Mouse (Mus musculus) midbrain, postnatal 0 days (tissue): ENCODE measurements around the gene Pnn. TPM values are rescaled to one million over a fixed set of nuclear protein-coding genes. Genes with fewer than 3 reads are reported as not detected.
A peak's percentile ranks its signal among the peaks of the same experiment; 100 is the strongest.

Source experiments
- ATAC-seq: fragments of 200-750 bp; cut with Nextera tagmentation; 2 replicates; pipeline ENCODE4 v1.8.0; 2017; ENCODE audit warnings: moderate number of reproducible peaks, mild to moderate bottlenecking, moderate TSS enrichment, moderate library complexity; ENCODE audit not compliant: low FRiP score
- DNase-seq: peaks from one replicate; pipeline ENCODE4 v3.0.0-alpha.2; 2015; ENCODE audit warnings: low spot score
- H3K27ac ChIP-seq: fragments of 300-500 bp; sonication (generic); 2 replicates; pipeline ENCODE4 v1.5.1; 2014; ENCODE audit warnings: low read depth, mild to moderate bottlenecking, low read length, mixed read lengths
- H3K27me3 ChIP-seq: fragments of 300-500 bp; sonication (generic); 2 replicates; pipeline ENCODE4 v1.6.1; 2014; ENCODE audit warnings: low read length, control low read depth, mixed read lengths; ENCODE audit not compliant: insufficient read depth
- H3K36me3 ChIP-seq: fragments of 300-500 bp; sonication (generic); 2 replicates; pipeline ENCODE4 v1.6.1; 2014; ENCODE audit warnings: low read length, control low read depth, mixed read lengths; ENCODE audit not compliant: insufficient read depth
- H3K4me1 ChIP-seq: fragments of 300-500 bp; sonication (generic); 2 replicates; pipeline ENCODE4 v1.6.1; 2014; ENCODE audit warnings: mild to moderate bottlenecking, control low read depth, antibody characterized with exemption, low read length, mixed read lengths; ENCODE audit not compliant: insufficient read depth
- H3K4me2 ChIP-seq: fragments of 300-500 bp; sonication (generic); 2 replicates; pipeline ENCODE4 v1.6.1; 2014; ENCODE audit warnings: low read depth, mild to moderate bottlenecking, low read length, mixed read lengths; ENCODE audit not compliant: poor library complexity, severe bottlenecking
- H3K4me3 ChIP-seq: fragments of 300-500 bp; sonication (generic); 2 replicates; pipeline ENCODE4 v1.5.1; 2014; ENCODE audit warnings: low read depth, mild to moderate bottlenecking, low read length, moderate library complexity
- H3K9ac ChIP-seq: fragments of 300-500 bp; sonication (generic); replicated peaks from 2 replicates; pipeline ENCODE4 v1.6.1; 2014; ENCODE audit warnings: mild to moderate bottlenecking, low read length, moderate library complexity, mixed read lengths; ENCODE audit not compliant: poor library complexity, severe bottlenecking
- H3K9me3 ChIP-seq: fragments of 300-500 bp; sonication (generic); 2 replicates; pipeline ENCODE4 v1.6.1; 2016; ENCODE audit warnings: low read length, control low read depth
- CTCF ChIP-seq: IDR thresholded peaks from 2 replicates; pipeline ENCODE4 v1.5.1; 2016; ENCODE audit warnings: antibody characterized with exemption, mild to moderate bottlenecking
- WGBS: fragments of 180-500 bp; shearing (Covaris S2); extraction: QIAGEN DNeasy Blood & Tissue Kit; methylation state at CpG from one replicate; pipeline ENCODE4 v1.1.7; 2014; 5-methylcytosine and 5-hydroxymethylcytosine counted together
- polyA plus RNA-seq: library from polyadenylated mRNA; unstranded; fragments of >200 nt; fragmentation: Nextera tagmentation; extraction: Ambion mirVana; gene quantifications from 2 replicates; pipeline ENCODE4 v1.2.1, GENCODE M21; 2015
- total RNA-seq: library from RNA; depleted of rRNA; stranded (reverse); fragments of >200 nt; gene quantifications from 2 replicates; pipeline ENCODE4 v1.2.3, GENCODE M21; 2014

Pnn gene
- total and polyA plus RNA-seq, 2 experiments from 2014 or later = 15.2 to 86.1 TPM

DNA sequence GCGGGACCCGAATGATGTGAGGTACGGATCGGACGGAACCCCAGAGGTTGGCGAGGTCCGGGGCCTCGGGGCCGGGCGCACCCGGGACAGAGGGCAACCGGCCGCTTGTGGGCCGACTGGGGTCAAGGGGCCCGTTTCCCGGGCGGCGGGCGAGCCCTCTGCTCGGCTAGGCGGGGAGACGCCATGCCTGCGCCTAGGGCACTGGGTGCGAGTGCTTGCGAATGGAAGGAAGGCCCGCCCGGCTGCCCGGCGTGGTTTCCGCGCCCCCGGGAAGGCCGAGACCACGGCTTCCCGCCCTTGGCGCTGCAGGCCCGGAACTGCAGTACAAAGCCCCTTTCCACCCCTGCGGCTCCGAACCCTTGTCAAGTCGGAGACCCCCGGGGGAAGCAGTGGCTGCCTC, 411 bp downstream of the Pnn start:
- no peak for TF ChIP-seq CTCF
- DNase-seq (no peak), ATAC-seq (peak; percentile 53)
- H3K4me2 ChIP-seq = peak overlapping the region; percentile 73
- peak overlapping the region; percentile 65 for H3K4me3 ChIP-seq
- peak overlapping the region; percentile 82 for H3K9ac ChIP-seq
- H3K9me3 ChIP-seq = no peaks in the 10 kb centered on the region
- H3K27ac ChIP-seq = peak overlapping the region; percentile 81
- WGBS = 0% methylated on average over 40 of the region's 41 CpGs
- H3K4me1 ChIP-seq = 0 out of 2 replicates have a peak, but pooled peaks cover 3% of the 10 kb centered on the region
- no peaks in the 10 kb centered on the region for H3K27me3 ChIP-seq
- peaks cover 26% of the 10 kb centered on the region for H3K36me3 ChIP-seq

DNA sequence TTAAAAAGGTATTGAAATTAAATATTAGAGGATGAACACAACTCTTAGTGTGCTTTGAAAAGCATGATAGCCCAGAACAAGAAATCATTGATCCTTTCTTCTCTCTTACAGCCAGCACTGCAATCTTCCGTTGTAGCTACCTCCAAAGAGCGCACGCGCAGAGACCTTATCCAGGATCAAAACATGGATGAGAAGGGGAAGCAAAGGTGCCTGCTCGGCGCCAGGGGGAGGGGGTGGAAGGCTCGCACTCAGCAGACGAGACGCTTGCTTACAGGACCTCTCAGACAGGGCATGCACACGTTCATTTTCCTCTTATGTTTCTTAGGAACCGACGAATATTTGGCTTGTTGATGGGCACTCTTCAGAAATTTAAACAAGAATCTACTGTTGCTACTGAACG, 2.1 kb downstream of the Pnn start:
- no peak overlapping the region for H3K9ac ChIP-seq
- no peak for TF ChIP-seq CTCF
- no peak overlapping the region for H3K4me3 ChIP-seq
- H3K36me3 ChIP-seq = peaks cover 35% of the 10 kb centered on the region
- 0 out of 2 replicates have a peak, but pooled peaks cover 3% of the 10 kb centered on the region for H3K4me1 ChIP-seq
- no peak for DNase-seq
- 93% methylated on average over 13 of the region's 13 CpGs for WGBS
- no peak for ATAC-seq
- H3K27me3 ChIP-seq = no peaks in the 10 kb centered on the region
- no peaks in the 10 kb centered on the region for H3K9me3 ChIP-seq
- H3K27ac ChIP-seq = no peak overlapping the region
- no peak overlapping the region for H3K4me2 ChIP-seq

- Histone ChIP-seq H3K9me3 (no peaks in the 10 kb centered on the region), H3K4me2 (no peak overlapping the region), H3K9ac (no peak overlapping the region), H3K4me1 (0 out of 2 replicates have a peak, but pooled peaks cover 3% of the 10 kb centered on the region), H3K36me3 (peaks cover 35% of the 10 kb centered on the region), H3K27me3 (no peaks in the 10 kb centered on the region), H3K4me3 (no peak overlapping the region), H3K27ac (no peak overlapping the region)
- ATAC-seq (no peak), DNase-seq (no peak)
- 90% methylated on average over 11 of the region's 11 CpGs for WGBS
- TF ChIP-seq CTCF = no peak
These were observed 5.6 kb downstream of the Pnn start for GRCm38 (mm10) chr12:59072286-59072685.

DNA sequence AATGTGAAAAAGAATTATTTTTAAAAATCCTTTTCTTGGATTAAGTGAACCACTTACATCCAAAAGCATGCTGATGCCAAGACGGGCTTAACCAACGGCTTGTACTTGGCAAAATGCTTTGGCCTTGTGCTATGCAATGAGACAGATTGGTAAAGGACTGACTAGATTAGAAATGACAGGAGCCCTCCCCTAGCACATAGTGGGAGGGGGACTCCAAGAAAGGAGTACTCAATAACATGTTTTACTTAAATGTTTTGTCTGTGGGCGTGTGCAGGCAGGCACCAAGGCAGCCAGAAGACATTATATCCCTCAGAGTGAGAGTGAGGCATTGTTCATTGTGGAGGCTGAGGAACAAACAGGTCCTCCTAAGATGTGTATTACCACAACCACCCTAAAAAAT, 7.4 kb downstream of the Pnn start:
- peaks cover 28% of the 10 kb centered on the region for H3K36me3 ChIP-seq
- DNase-seq = no peak
- H3K27me3 ChIP-seq = no peaks in the 10 kb centered on the region
- H3K4me1 ChIP-seq = no peaks in the 10 kb centered on the region
- ATAC-seq = no peak; the same call in 1 of the 2 replicates
- H3K9me3 ChIP-seq = no peaks in the 10 kb centered on the region
- no peak overlapping the region for H3K9ac ChIP-seq
- H3K4me3 ChIP-seq = no peak overlapping the region
- no peak overlapping the region for H3K4me2 ChIP-seq
- H3K27ac ChIP-seq = no peak overlapping the region
- WGBS = 80% methylated on average over 3 of the region's 3 CpGs
- TF ChIP-seq CTCF = no peak

GRCm38 (mm10) chr12:59076996-59077395, 10.3 kb downstream of the Pnn start:
- no peak overlapping the region for H3K4me2 ChIP-seq
- H3K27me3 ChIP-seq = no peaks in the 10 kb centered on the region
- DNase-seq (no peak), ATAC-seq (no peak)
- H3K9me3 ChIP-seq = no peaks in the 10 kb centered on the region
- no peaks in the 10 kb centered on the region for H3K4me1 ChIP-seq
- WGBS = 89% methylated on average over 3 of the region's 3 CpGs
- H3K4me3 ChIP-seq = no peak overlapping the region
- peaks cover 9% of the 10 kb centered on the region for H3K36me3 ChIP-seq
- no peak overlapping the region for H3K27ac ChIP-seq
- H3K9ac ChIP-seq = no peak overlapping the region
- TF ChIP-seq CTCF = no peak

GRCm38 (mm10) chr12:59077883-59078282, 11.2 kb downstream of the Pnn start:
- no peak overlapping the region for H3K4me2 ChIP-seq
- no peaks in the 10 kb centered on the region for H3K9me3 ChIP-seq
- DNase-seq (no peak), ATAC-seq (no peak)
- no peak for TF ChIP-seq CTCF
- H3K36me3 ChIP-seq = 0 out of 2 replicates have a peak, but pooled peaks cover 3% of the 10 kb centered on the region
- H3K4me1 ChIP-seq = no peaks in the 10 kb centered on the region
- no peaks in the 10 kb centered on the region for H3K27me3 ChIP-seq
- no peak overlapping the region for H3K4me3 ChIP-seq
- no peak overlapping the region for H3K27ac ChIP-seq
- H3K9ac ChIP-seq = no peak overlapping the region
- WGBS = 97% methylated on average over 3 of the region's 3 CpGs
